Mouse (Mus musculus): ENCODE data around the gene Ccdc8. TPM values are rescaled to one million over a fixed set of nuclear protein-coding genes. Genes with fewer than 3 reads are reported as not detected.

The Ccdc8 gene
- polyA plus RNA-seq, 1 experiment from 2014 or later = 47.4 TPM

GRCm38 (mm10) chr7:17002375-17003195, 10.1 kb downstream of the Ccdc8 start:
- Histone ChIP-seq H3K9me3 (replicated peaks; ENCODE audit: control insufficient read depth, low read length) (no peaks in the 10 kb centered on the region), H3K27ac (ENCODE audit: low read length) (peak overlapping the region; percentile 34; the same call in 1 of the 2 replicates), H3K9ac (ENCODE audit: low read length) (no peak overlapping the region), H3K27me3 (ENCODE audit: control insufficient read depth, insufficient read depth, low read length) (no peaks in the 10 kb centered on the region), H3K4me3 (ENCODE audit: low read length) (no peak overlapping the region), H3K36me3 (ENCODE audit: control insufficient read depth, insufficient read depth) (peaks cover 60% of the 10 kb centered on the region), H3K4me1 (ENCODE audit: control insufficient read depth, insufficient read depth, low read length) (peaks cover 15% of the 10 kb centered on the region), H3K4me2 (ENCODE audit: low read depth, low read length) (no peak overlapping the region)
- WGBS = 16% methylated on average over 7 of the region's 7 CpGs
- peak; percentile 51 for ATAC-seq (replicated peaks; ENCODE audit: extremely low read depth, insufficient read depth, low FRiP score)

- Histone ChIP-seq H3K9ac (ENCODE audit: low read length) (no peak overlapping the region), H3K4me2 (ENCODE audit: low read depth, low read length) (no peak overlapping the region), H3K4me3 (ENCODE audit: low read length) (no peak overlapping the region), H3K9me3 (replicated peaks; ENCODE audit: control insufficient read depth, low read length) (no peaks in the 10 kb centered on the region), H3K4me1 (ENCODE audit: control insufficient read depth, insufficient read depth, low read length) (peaks cover 10% of the 10 kb centered on the region), H3K27ac (ENCODE audit: low read length) (peak overlapping the region; percentile 20; the same call in 1 of the 2 replicates), H3K27me3 (ENCODE audit: control insufficient read depth, insufficient read depth, low read length) (no peaks in the 10 kb centered on the region), H3K36me3 (ENCODE audit: control insufficient read depth, insufficient read depth) (peaks cover 60% of the 10 kb centered on the region)
- WGBS = 67% methylated on average over 7 of the region's 7 CpGs
- ATAC-seq (replicated peaks; ENCODE audit: extremely low read depth, insufficient read depth, low FRiP score) = no peak
Measured at GRCm38 (mm10) chr7:17003230-17003960, 10.9 kb downstream of the Ccdc8 start.

- Histone ChIP-seq H3K9me3 (replicated peaks; ENCODE audit: control insufficient read depth, low read length) (no peaks in the 10 kb centered on the region), H3K4me3 (ENCODE audit: low read length) (no peak overlapping the region), H3K4me2 (ENCODE audit: low read depth, low read length) (no peak overlapping the region), H3K4me1 (ENCODE audit: control insufficient read depth, insufficient read depth, low read length) (0 out of 2 replicates have a peak, but pooled peaks cover 3% of the 10 kb centered on the region), H3K27me3 (ENCODE audit: control insufficient read depth, insufficient read depth, low read length) (no peaks in the 10 kb centered on the region), H3K27ac (ENCODE audit: low read length) (no peak overlapping the region), H3K9ac (ENCODE audit: low read length) (no peak overlapping the region), H3K36me3 (ENCODE audit: control insufficient read depth, insufficient read depth) (peaks cover 64% of the 10 kb centered on the region)
- ATAC-seq (replicated peaks; ENCODE audit: extremely low read depth, insufficient read depth, low FRiP score) = no peak
- WGBS = 80% methylated on average over 7 of the region's 7 CpGs
Measured at GRCm38 (mm10) chr7:17004716-17005115, 12.2 kb downstream of the Ccdc8 start.

- Histone ChIP-seq H3K36me3 (ENCODE audit: control insufficient read depth, insufficient read depth) (peaks cover 73% of the 10 kb centered on the region), H3K4me3 (ENCODE audit: low read length) (no peak overlapping the region), H3K9ac (ENCODE audit: low read length) (no peak overlapping the region), H3K4me1 (ENCODE audit: control insufficient read depth, insufficient read depth, low read length) (0 out of 2 replicates have a peak, but pooled peaks cover 3% of the 10 kb centered on the region), H3K27me3 (ENCODE audit: control insufficient read depth, insufficient read depth, low read length) (no peaks in the 10 kb centered on the region), H3K27ac (ENCODE audit: low read length) (no peak overlapping the region), H3K9me3 (replicated peaks; ENCODE audit: control insufficient read depth, low read length) (no peaks in the 10 kb centered on the region), H3K4me2 (ENCODE audit: low read depth, low read length) (no peak overlapping the region)
- WGBS = 74% methylated on average over 4 of the region's 4 CpGs
- ATAC-seq (replicated peaks; ENCODE audit: extremely low read depth, insufficient read depth, low FRiP score) = no peak
Measured at GRCm38 (mm10) chr7:17007300-17007699, 14.8 kb downstream of the Ccdc8 start.

GRCm38 (mm10) chr7:17009326-17010009, 17.0 kb downstream of the Ccdc8 start:
- WGBS = 88% methylated on average over 16 of the region's 16 CpGs
- Histone ChIP-seq H3K27ac (ENCODE audit: low read length) (no peak overlapping the region), H3K27me3 (ENCODE audit: control insufficient read depth, insufficient read depth, low read length) (no peaks in the 10 kb centered on the region), H3K4me1 (ENCODE audit: control insufficient read depth, insufficient read depth, low read length) (no peaks in the 10 kb centered on the region), H3K4me3 (ENCODE audit: low read length) (no peak overlapping the region), H3K9ac (ENCODE audit: low read length) (no peak overlapping the region), H3K4me2 (ENCODE audit: low read depth, low read length) (no peak overlapping the region), H3K9me3 (replicated peaks; ENCODE audit: control insufficient read depth, low read length) (no peaks in the 10 kb centered on the region), H3K36me3 (ENCODE audit: control insufficient read depth, insufficient read depth) (peaks cover 88% of the 10 kb centered on the region)
- ATAC-seq (replicated peaks; ENCODE audit: extremely low read depth, insufficient read depth, low FRiP score) = no peak

- 76% methylated on average over 5 of the region's 5 CpGs for WGBS
- Histone ChIP-seq H3K4me1 (ENCODE audit: control insufficient read depth, insufficient read depth, low read length) (no peaks in the 10 kb centered on the region), H3K4me2 (ENCODE audit: low read depth, low read length) (no peak overlapping the region), H3K27me3 (ENCODE audit: control insufficient read depth, insufficient read depth, low read length) (no peaks in the 10 kb centered on the region), H3K4me3 (ENCODE audit: low read length) (no peak overlapping the region), H3K9ac (ENCODE audit: low read length) (no peak overlapping the region), H3K27ac (ENCODE audit: low read length) (no peak overlapping the region), H3K9me3 (replicated peaks; ENCODE audit: control insufficient read depth, low read length) (no peaks in the 10 kb centered on the region), H3K36me3 (ENCODE audit: control insufficient read depth, insufficient read depth) (peaks cover 89% of the 10 kb centered on the region)
- no peak for ATAC-seq (replicated peaks; ENCODE audit: extremely low read depth, insufficient read depth, low FRiP score)
Measured at GRCm38 (mm10) chr7:17010010-17010347, 17.5 kb downstream of the Ccdc8 start.

GRCm38 (mm10) chr7:17011909-17012590, 19.5 kb downstream of the Ccdc8 start:
- 91% methylated on average over 7 of the region's 7 CpGs for WGBS
- Histone ChIP-seq H3K9ac (ENCODE audit: low read length) (no peak overlapping the region), H3K27ac (ENCODE audit: low read length) (no peak overlapping the region), H3K27me3 (ENCODE audit: control insufficient read depth, insufficient read depth, low read length) (no peaks in the 10 kb centered on the region), H3K4me3 (ENCODE audit: low read length) (no peak overlapping the region), H3K4me2 (ENCODE audit: low read depth, low read length) (no peak overlapping the region), H3K9me3 (replicated peaks; ENCODE audit: control insufficient read depth, low read length) (no peaks in the 10 kb centered on the region), H3K36me3 (ENCODE audit: control insufficient read depth, insufficient read depth) (peaks cover 84% of the 10 kb centered on the region), H3K4me1 (ENCODE audit: control insufficient read depth, insufficient read depth, low read length) (peaks cover 10% of the 10 kb centered on the region)
- ATAC-seq (replicated peaks; ENCODE audit: extremely low read depth, insufficient read depth, low FRiP score) = no peak

GRCm38 (mm10) chr7:17015381-17015780, 22.9 kb downstream of the Ccdc8 start:
- H3K36me3 ChIP-seq (ENCODE audit: control insufficient read depth, insufficient read depth) = peaks cover 64% of the 10 kb centered on the region
- H3K27me3 ChIP-seq (ENCODE audit: control insufficient read depth, insufficient read depth, low read length) = no peaks in the 10 kb centered on the region
- H3K9me3 ChIP-seq (replicated peaks; ENCODE audit: control insufficient read depth, low read length) = no peaks in the 10 kb centered on the region
- no peak overlapping the region for H3K4me2 ChIP-seq (ENCODE audit: low read depth, low read length)
- WGBS = 79% methylated on average over 6 of the region's 6 CpGs
- no peak overlapping the region for H3K27ac ChIP-seq (ENCODE audit: low read length)
- ATAC-seq (replicated peaks; ENCODE audit: extremely low read depth, insufficient read depth, low FRiP score) = no peak
- no peak overlapping the region for H3K4me3 ChIP-seq (ENCODE audit: low read length)
- H3K9ac ChIP-seq (ENCODE audit: low read length) = no peak overlapping the region
- peaks cover 32% of the 10 kb centered on the region for H3K4me1 ChIP-seq (ENCODE audit: control insufficient read depth, insufficient read depth, low read length)

Data from heart, embryonic 16.5 days (tissue).